In the genomic region with DNA sequence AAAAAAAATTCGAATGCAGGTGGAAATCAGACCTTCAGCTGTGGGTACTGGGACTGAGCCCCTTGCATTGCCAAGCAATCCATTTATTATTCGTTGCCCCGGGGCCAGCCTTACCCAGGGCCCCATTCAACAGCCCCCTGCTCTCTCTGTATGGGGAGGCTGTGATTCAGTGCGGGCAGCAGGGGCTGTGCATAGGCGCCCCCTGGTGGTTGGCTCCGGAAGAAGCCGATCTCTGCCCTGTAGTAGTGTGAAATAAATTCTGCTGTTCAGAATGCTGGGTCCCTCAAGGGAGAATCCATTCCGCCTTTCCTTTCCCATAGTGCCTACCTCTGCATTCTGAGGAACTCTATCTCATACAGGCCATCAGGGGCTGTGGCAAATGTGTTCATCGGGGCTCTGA, we compare ENCODE assay signal across 9 mouse cellular contexts. TPM values are rescaled to one million over a fixed set of nuclear protein-coding genes. Genes with fewer than 3 reads are reported as not detected.
DNase-seq lines count a peak whose midpoint lies in the region; ATAC-seq lines count a peak whose summit lies in the region.
"Had no signal": no experiment of that assay in that cellular context is flagged by ENCODE, and none has a peak within 500 bp of the region (broad histone marks: within the 10 kb centered on the region; RNA-seq: fewer than 3 reads in every experiment).

No protein-coding gene starts in this region.

- WGBS in neural tube, embryonic 15.5 days = 15% methylated on average over 9 of the region's 9 CpGs
- 13% methylated on average over 9 of the region's 9 CpGs for WGBS in stomach, embryonic 16.5 days

- H3K27ac ChIP-seq in neural tube, embryonic 15.5 days (replicated peaks) = no peak overlapping the region
- H3K27ac ChIP-seq in stomach, embryonic 16.5 days (ENCODE audit: low read length) = no peak overlapping the region
- H3K27ac ChIP-seq: neural tube, embryonic 12.5 days had no signal

- H3K36me3 ChIP-seq in neural tube, embryonic 15.5 days = no peaks in the 10 kb centered on the region
- no peaks in the 10 kb centered on the region for H3K36me3 ChIP-seq in stomach, embryonic 16.5 days (ENCODE audit: control insufficient read depth, insufficient read depth, low read length)
- H3K36me3 ChIP-seq: neural tube, embryonic 12.5 days had no signal

- peaks cover 2% of the 10 kb centered on the region; the same call in 1 of the 2 replicates for H3K4me1 ChIP-seq in neural tube, embryonic 15.5 days
- H3K4me1 ChIP-seq in stomach, embryonic 16.5 days (ENCODE audit: control insufficient read depth, insufficient read depth, low read length) = no peaks in the 10 kb centered on the region
- H3K4me1 ChIP-seq: neural tube, embryonic 12.5 days had no signal

- no peak overlapping the region for H3K9ac ChIP-seq in neural tube, embryonic 15.5 days (replicated peaks)
- no peak overlapping the region for H3K9ac ChIP-seq in stomach, embryonic 16.5 days (ENCODE audit: low read length)
- H3K9ac ChIP-seq: neural tube, embryonic 12.5 days had no signal

- no peak overlapping the region for H3K4me3 ChIP-seq in neural tube, embryonic 15.5 days (replicated peaks)
- H3K4me3 ChIP-seq in stomach, embryonic 16.5 days (replicated peaks; ENCODE audit: low read length) = no peak overlapping the region
- H3K4me3 ChIP-seq: neural tube, embryonic 12.5 days had no signal

- no peaks in the 10 kb centered on the region for H3K9me3 ChIP-seq in neural tube, embryonic 15.5 days (replicated peaks)
- no peaks in the 10 kb centered on the region for H3K9me3 ChIP-seq in stomach, embryonic 16.5 days (replicated peaks; ENCODE audit: control insufficient read depth, low read length)
- H3K9me3 ChIP-seq: neural tube, embryonic 12.5 days had no signal

- H3K27me3 ChIP-seq in neural tube, embryonic 15.5 days (replicated peaks) = no peaks in the 10 kb centered on the region
- no peaks in the 10 kb centered on the region for H3K27me3 ChIP-seq in stomach, embryonic 16.5 days (ENCODE audit: control insufficient read depth, insufficient read depth, low read length)
- H3K27me3 ChIP-seq: neural tube, embryonic 12.5 days had no signal

- no peak overlapping the region for H3K4me2 ChIP-seq in neural tube, embryonic 15.5 days
- no peak overlapping the region for H3K4me2 ChIP-seq in stomach, embryonic 16.5 days (ENCODE audit: low read depth, low read length)
- H3K4me2 ChIP-seq: neural tube, embryonic 12.5 days had no signal

- peak; percentile 79 for DNase-seq in neural tube, embryonic 10.5 days (ENCODE audit: extremely low spot score, low spot score)
- peak; percentile 82 to 87 for DNase-seq in cerebellum, postnatal 25 days
- peak; percentile 59 to 63 for DNase-seq in gastrocnemius, adult 8-10 months (ENCODE audit: low spot score in 2 of 2)
- peak; percentile 85 for DNase-seq in kidney, adult 18-20 months
- peak; percentile 76 for DNase-seq in left cerebral cortex, postnatal 4 days
- DNase-seq in naive thymus-derived CD4-positive, alpha-beta T cell, adult 2 months (ENCODE audit: low read depth) = peak; percentile 92

- intact Hi-C loops in left cerebral cortex, postnatal 4 days (cut with DNase I) = no loop called here

- no peak for ATAC-seq in neural tube, embryonic 15.5 days (ENCODE audit: low FRiP score)
- peak; percentile 72; the same call in 1 of the 2 replicates for ATAC-seq in stomach, embryonic 16.5 days (ENCODE audit: insufficient read depth, low FRiP score)

RNA-seq across cellular contexts. Expression of gene Tcf7, which starts 14.5 kb away (rescaled TPM):
- 5.0 and 50.9 TPM in 2 replicates for polyA plus RNA-seq in neural tube, embryonic 15.5 days (2015; fragmentation: Nextera tagmentation; extraction: Ambion mirVana)
- under 1 TPM; 0.31 to 0.39 (median 0.34) TPM for total RNA-seq in gastrocnemius, adult 8-10 months (2022)
- total RNA-seq in left cerebral cortex, postnatal 4 days (2021) = 1 to 10 TPM; 6.9 to 7.3 TPM
- polyA plus RNA-seq in stomach, embryonic 16.5 days (2015; fragmentation: Nextera tagmentation; extraction: Ambion mirVana) = 2.8 TPM in 2 replicates

Comparison
In these comparisons a context has a peak if more than half of its experiments do, and no peak if none do; other contexts are left out.
1. RNA of gene Tcf7, which starts 14.5 kb away (total RNA-seq): 6.9 to 7.3 TPM in left cerebral cortex, postnatal 4 days; 0.31 to 0.39 TPM in gastrocnemius, adult 8-10 months; every median in the first group is over 4 times any median in the second.
2. Peak in every context shown above with its lines, with median percentiles within 50 percentile points of each other: DNase-seq.